Mouse (Mus musculus) kidney, adult 2 months (tissue): ENCODE measurements around the gene Tmem108.

Experiments used
- CTCF ChIP-seq: fragments of 200-500 bp; conservative IDR thresholded peaks from 2 replicates; pipeline ENCODE4 v1.5.1; 2011; ENCODE audit warnings: low read depth, mild to moderate bottlenecking, control low read depth, low read length, moderate library complexity, mixed read lengths; ENCODE audit not compliant: insufficient read depth, insufficient read length
- POLR2A ChIP-seq: fragments of 200-500 bp; IDR thresholded peaks from one replicate; pipeline ENCODE4 v1.6.1; 2011; ENCODE audit warnings: low read depth, low read length, control low read depth

- no peak for TF ChIP-seq POLR2A
- no peak for TF ChIP-seq CTCF
These were observed 184.5 kb downstream of the Tmem108 start for GRCm38 (mm10) chr9:103577181-103577580.
